Mouse (Mus musculus): ENCODE data around the gene Pde3a. TPM values are rescaled to one million over a fixed set of nuclear protein-coding genes. Genes with fewer than 3 reads are reported as not detected.

The Pde3a gene
- 1 to 10 TPM; 2.5 TPM for total RNA-seq (2021)
- long read RNA-seq, experiment 1, full-length matches to known transcripts: 1 of 2 reads
- long read RNA-seq, experiment 1, partial matches to known transcripts: 0 of 2 reads
- long read RNA-seq, experiment 1, other reads (novel, unspliced or antisense): 1 of 2 reads
- long read RNA-seq, experiment 2, full-length matches to known transcripts: 1 of 2 reads
- long read RNA-seq, experiment 2, partial matches to known transcripts: 1 of 2 reads
- long read RNA-seq, experiment 2, other reads (novel, unspliced or antisense): 0 of 2 reads

DNA sequence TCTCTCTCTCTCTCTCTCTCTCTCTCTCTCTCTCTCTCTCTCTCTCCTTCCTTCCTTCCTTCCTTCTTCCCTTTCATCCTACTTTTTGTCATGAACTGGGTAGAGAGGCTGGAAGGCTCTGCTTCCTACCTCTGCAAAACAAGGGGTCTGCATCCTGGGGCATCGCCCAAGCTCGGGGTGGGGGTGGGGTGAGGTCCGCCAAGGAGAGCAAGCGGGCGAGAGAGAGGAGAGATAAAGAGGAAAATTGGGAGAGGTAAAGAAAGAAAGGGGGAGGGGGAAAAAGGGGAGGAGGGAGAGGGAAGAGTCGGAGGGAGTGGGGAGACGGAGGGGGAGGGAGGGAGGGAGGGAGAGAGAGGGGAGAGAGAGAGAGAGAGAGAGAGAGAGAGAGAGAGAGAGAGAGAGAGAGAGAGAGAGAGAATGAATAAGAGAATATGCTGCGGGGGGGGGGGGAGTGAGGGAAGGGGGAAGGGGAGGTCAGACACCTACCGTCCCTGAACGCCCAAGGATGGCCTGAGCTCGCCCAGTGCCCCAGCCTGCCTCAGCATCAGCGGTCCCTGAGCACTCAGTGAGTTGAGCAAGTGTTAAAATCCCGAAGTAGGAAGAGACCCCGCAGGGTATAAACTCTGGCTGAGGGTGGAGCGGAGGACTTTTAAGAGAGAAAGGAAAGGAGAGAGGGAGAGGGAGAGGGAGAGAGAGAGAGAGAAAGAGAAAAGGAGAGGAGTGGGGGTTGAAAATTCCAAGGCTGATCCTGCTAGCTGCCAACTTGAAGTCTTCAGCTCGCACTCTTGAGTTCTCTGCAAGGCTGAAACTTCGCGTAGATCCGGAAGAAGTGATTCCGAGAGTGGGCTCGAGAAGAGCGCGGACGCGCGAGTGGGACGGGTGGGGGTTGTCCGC lies at the start of gene Pde3a:
TSS of gene Pde3a (plus strand) at position 579 of the 894 bp plus-strand sequence.
- DNase-seq (ENCODE audit: low spot score in 2 of 2): no peak
- intact Hi-C loops (cut with DNase I): no loop called here

DNA sequence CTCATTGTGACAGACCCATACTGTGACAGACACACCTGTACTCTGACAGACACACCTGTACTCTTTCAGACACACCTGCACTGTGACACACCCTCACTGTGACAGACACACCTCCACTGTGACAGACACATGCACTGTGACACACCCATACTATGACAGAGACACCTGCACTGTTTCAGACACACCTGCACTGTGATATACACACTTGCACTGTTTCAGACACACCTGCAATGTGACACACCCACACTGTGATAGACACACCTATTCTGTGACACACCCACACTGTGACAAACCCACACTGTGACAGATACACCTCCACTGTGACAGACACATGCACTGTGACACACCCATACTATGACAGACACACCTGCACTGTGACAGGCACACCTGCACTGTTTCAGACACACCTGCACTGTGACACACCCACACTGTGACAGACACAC lies 48.9 kb upstream of the Pde3a start:
- intact Hi-C loops (cut with DNase I): no loop called here

DNA sequence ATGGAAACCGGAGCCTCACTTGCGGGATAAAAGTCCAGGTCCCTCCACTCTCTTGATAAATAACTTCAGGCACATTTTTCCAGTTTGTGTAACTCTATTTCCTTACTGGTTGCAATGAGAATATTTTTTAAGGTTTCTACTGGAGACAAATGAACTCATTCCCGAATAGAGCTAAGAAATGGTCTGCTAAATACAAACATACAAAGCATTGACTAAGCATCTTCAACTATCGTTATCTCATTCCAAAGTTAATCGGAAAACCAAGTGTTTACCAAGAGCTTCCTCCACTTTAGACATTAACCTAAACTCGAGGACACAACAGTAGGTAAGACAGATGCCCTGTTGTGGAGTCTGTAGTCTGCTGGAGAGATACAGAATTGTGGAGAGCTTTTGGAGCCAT lies 41.5 kb upstream of the Pde3a start:
- intact Hi-C loops (cut with DNase I): no loop called here
- no peak for DNase-seq (ENCODE audit: low spot score in 2 of 2)

More for the DNA sequence above, 48.9 kb upstream of the Pde3a start:
- DNase-seq (ENCODE audit: low spot score in 2 of 2): no peak

DNA sequence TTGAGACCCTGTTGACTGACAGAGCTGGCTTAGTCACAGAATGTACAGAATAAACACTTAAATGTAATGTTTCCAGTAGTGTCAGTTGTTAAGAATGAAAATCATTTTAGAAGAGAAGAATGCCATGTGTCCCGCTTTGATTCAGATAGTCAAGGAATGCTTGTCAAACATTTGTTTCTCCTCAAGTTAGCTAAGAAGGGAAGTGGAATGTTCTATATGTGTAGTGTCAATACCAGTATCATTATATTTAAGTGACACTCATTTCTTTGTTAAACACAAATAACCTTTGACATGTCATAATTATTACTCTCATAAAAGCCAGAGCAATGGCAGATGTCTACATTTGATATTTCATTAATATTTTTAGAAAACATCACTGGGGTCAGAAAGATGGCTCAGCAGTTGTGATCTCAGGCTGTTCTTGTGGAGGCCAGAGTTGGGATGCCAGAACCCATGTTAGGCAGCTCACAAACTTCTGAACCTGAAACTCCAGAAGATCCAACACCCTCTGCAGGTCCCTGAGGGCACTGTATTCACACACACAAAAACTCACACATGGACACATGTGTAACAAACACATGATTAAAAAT lies 40.7 kb upstream of the Pde3a start:
- no peak for DNase-seq (ENCODE audit: low spot score in 2 of 2)
- intact Hi-C loops (cut with DNase I): no loop called here

DNA sequence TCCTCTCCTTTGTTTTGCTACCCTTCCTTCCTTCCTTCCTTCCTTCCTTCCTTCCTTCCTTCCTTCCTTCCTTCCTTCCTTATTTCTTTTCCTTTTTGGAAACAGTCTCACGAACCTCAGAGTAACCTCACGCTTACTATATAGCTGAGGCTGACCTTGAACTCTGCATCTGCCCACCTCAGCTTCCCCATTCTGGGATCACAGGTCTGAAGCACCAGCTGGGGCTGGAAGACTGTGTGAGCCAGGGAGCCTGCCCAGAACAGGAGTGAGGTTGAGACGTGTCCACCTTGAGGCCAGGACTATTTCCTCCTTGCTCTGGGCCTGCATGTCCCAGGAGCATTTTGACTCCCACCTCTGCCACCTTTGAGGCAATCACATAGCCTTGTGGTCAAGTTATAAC lies 39.0 kb upstream of the Pde3a start:
- intact Hi-C loops (cut with DNase I): no loop called here
- DNase-seq (ENCODE audit: low spot score in 2 of 2): no peak

DNA sequence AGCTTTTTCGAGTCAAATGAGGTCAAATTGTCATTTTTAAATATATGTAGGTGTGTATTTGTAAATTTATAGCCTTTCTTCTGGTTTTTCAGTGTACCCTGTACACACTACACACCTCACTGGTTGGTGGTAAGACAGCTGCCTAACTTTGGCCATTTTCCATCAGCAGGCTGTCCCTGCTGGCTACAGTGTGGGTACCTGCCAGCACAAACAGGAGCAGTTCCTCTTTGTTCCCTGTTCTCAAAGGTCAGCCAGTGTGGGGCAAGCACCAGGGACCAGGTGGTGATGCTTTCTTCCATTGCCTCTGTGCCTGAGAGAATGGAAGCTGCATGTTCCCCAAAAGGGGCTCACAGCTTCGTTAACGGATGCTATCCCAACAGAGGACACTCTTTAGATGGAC lies 28.0 kb upstream of the Pde3a start:
- intact Hi-C loops (cut with DNase I): no loop called here
- no peak for DNase-seq (ENCODE audit: low spot score in 2 of 2)

DNA sequence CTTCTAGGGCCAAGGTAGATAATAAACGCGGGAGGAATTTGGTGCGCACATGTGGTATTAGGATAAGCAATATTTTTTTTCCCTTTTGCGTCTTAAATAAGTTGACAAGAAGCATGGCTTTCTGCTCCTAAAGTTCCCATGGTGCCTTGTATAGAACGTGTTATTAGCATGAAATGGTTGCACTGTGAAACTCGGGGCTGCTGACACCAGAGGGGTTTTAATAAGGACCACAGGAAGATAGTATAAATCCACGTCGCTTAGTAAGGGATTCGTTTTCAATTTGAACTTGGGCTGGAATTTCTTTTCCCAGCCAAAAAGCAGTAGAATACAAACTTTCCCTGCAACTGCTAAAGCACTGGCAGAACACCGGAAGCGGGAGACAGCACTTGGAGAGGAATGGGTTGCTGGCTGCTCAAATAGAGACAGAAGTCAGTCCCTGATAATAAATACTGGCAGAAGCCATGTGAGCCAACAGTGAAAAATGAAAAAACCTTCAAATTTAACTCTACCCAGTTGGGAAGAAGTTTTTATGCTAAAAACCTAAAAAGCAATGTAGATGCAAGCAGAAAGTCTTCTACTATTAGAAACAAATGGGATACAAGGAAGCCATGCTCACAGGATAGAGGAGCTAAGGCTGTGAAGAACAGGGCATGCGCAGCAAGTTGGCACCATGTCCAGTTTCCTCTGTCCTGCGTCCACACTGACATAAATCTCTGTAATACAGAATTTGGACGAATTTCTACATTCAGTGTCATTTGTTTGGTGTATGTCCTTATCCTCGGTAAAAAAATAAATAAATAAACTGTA lies 22.0 kb upstream of the Pde3a start:
- intact Hi-C loops (cut with DNase I): no loop called here
- DNase-seq (ENCODE audit: low spot score in 2 of 2): no peak

DNA sequence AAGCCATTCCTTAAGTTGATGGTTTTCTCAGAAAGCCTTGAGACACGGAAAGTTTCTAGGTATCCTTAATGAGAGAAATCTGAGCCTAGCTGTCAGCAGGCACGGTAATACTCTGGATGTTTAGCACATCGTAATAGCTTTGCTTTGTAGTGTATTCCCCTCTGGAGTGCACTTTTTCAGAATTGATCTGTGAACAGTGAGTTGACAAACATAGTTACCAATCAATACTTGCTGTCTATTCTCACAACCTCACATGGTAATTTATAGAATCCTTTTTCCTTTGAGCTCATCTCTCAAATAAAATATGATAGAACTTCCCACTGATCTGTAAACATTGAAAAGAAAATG lies 21.4 kb upstream of the Pde3a start:
- DNase-seq (ENCODE audit: low spot score in 2 of 2): no peak
- intact Hi-C loops (cut with DNase I): no loop called here

DNA sequence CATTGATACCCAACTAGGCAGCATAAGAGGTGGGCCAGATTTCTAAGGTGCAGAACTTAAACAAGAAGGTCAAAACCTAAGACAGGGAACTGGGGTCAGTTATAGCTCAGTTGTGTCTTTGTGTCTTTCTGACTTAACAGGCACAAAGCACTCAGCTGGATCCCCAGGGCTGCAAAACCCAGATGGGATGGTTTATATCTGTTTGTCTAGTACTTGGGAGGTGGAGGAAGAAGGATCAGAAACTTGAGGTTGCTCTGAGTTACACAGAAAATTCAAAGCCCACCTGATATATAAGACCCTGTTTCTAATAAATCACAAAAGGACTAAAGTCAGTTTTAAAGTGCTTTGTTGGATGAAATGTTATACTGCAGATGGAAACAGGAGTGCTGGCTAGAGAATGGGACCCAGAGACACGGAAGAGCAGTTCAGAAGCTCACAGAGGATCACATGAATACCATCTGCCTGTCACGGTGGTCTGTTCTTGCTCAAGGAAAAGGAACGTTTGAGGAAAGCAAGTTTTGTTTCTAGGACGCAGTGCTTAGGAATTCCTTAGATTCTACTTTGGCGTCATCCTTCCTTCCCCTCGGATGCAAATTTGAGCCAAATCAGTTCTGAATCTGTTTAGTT lies 16.2 kb upstream of the Pde3a start:
- intact Hi-C loops (cut with DNase I): no loop called here

DNA sequence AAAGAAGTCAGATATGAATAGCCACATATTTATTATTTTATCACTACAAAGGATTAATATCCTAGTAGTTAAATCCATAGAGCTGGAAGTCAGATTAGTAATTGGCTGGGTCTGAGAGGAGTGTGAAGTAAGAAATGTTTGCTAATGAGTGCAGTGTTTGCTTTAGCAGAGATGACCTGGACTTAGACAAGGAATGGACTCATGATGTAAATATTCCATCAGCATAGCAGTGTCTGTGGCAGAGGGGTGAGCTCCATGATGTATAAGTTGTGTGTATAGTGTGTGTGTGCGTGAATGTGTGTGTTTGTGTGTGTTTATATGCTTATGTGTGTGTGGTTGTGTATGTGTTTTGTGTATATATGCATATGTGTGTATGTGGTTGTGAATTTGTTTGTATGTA lies 7.3 kb upstream of the Pde3a start:
- intact Hi-C loops (cut with DNase I): no loop called here
- no peak for DNase-seq (ENCODE audit: low spot score in 2 of 2)

More for the DNA sequence above, 16.2 kb upstream of the Pde3a start:
- DNase-seq (ENCODE audit: low spot score in 2 of 2): no peak

DNA sequence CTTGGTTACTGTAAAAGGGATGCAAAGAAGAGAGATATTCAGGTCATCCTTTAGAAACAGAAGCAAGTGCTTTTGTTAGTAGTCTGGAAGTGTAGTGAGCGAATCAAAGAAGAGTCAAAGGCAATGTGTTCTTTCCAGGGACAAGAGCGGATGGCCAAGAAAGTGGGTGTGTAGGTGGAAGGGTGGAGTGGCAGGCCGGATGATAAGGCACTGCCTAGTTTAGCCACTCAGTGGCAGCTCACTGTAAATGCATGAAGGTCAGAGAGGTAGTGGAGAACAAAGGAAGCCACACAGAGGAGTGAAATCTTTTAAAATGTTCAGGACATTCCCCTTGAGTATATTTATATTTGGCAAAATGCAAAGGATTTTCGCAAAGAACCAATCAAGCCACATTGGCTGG lies 4.0 kb upstream of the Pde3a start:
- DNase-seq (ENCODE audit: low spot score in 2 of 2): no peak
- intact Hi-C loops (cut with DNase I): no loop called here

DNA sequence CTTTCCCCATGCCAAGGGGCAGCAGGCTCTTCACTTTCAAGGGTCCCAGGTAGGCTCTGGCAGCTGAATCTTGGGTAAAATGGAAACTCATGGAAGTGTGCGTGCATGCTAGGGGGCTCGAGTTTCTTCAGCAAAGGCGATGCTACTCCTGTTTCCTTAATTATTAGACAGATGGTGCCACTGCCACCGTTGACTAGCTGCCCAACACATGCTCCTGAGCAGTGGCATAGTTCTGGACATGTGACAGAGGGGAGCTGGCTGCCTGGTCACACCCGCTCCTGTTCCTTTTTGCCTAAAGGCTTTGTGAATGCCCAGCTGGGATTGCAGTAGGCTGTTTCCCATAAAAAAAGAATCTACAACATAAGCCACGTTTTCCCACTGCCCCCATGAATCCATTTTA lies 2.7 kb upstream of the Pde3a start:
- no peak for DNase-seq (ENCODE audit: low spot score in 2 of 2)
- intact Hi-C loops (cut with DNase I): no loop called here

DNA sequence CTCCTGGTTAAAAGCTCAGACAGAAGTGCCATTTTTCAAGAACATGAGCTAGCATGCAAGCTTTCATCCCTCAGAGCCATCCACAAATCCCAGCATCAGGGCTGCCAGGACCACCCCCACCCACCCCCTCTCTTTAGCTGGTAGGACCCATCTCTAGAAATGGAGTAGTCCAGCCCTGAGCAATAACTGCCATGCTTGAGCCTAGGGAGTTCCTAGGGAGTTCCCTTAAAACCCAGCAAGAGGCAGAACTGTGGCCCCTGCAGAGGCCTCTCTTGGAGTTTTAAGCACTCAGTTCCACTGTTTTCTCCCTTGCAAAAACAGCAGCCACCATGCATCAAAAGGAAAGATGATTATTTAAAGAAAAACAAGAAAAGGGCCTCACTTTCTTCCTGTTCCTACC lies 988 bp upstream of the Pde3a start:
- DNase-seq (ENCODE audit: low spot score in 2 of 2): no peak
- intact Hi-C loops (cut with DNase I): no loop called here

DNA sequence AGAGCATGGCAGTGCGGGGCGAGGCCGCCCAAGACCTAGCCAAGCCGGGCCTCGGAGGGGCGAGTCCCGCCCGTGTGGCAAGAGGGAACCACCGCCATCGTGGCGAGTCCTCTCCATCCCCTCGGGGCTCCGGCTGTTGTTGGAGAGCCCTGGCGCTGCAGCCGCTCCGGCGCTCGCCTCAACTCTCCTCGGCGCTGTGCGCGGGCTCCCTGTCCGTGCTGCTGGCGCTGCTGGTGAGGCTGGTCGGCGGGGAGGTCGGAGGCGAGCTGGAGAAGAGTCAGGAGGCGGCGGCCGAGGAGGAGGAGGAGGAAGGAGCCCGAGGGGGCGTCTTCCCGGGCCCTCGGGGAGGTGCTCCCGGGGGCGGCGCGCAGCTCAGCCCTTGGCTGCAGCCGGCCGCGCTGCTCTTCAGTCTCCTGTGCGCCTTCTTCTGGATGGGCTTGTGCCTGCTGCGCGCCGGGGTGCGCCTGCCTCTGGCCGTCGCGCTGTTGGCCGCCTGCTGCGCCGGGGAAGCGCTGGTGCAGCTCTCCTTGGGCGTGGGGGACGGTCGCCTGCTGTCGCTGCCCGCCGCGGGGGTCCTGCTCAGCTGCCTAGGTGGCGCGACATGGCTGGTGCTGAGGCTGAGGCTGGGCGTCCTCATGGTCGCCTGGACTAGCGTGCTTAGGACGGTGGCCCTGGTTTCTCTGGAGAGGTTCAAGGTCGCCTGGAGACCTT lies 671 bp downstream of the Pde3a start:
- peak; percentile 10 to 35 for DNase-seq (ENCODE audit: low spot score in 2 of 2)
- intact Hi-C loops (cut with DNase I): loop anchor here (10.0 kb wide), 2 partner anchors 325 to 485 kb away; no protein-coding TSS in a partner anchor

DNA sequence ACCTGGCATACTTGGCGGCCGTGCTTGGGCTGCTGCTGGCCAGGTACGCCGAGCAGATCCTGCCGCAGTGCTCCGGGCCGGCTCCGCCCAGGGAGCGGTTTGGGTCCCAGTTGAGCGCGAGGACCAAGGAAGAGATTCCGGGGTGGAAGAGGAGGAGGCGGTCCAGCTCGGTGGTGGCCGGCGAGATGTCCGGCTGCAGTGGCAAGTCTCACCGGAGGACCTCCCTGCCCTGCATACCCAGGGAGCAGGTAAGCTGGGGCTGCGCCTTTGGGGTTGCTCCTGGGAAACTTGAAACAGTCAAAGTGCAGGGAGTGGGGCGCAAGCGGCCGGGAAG lies 1.2 kb downstream of the Pde3a start:
- intact Hi-C loops (cut with DNase I): loop anchor here (10.0 kb wide), 2 partner anchors 325 to 485 kb away; no protein-coding TSS in a partner anchor
- no peak for DNase-seq (ENCODE audit: low spot score in 2 of 2)

DNA sequence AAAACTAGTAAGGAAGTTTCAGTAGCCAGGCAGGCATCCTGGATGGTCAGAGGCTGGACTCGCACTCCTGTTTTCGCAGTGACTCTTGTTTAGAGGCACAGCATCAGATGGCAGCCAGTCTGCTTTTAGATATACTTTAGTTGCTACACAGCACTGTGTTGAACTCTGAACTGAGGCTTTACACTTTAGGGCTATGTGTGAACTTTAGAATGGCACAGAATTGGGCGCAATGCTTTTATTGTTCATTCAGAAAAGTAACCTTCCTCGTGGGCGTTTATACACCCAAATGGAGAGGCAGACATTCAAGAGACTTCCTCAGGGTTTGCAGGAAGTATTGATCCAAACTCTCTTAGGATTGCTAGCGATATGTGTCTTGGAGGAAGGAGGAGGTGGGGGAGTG lies 1.9 kb downstream of the Pde3a start:
- intact Hi-C loops (cut with DNase I): loop anchor here (10.0 kb wide), 2 partner anchors 326 to 486 kb away; no protein-coding TSS in a partner anchor

DNA sequence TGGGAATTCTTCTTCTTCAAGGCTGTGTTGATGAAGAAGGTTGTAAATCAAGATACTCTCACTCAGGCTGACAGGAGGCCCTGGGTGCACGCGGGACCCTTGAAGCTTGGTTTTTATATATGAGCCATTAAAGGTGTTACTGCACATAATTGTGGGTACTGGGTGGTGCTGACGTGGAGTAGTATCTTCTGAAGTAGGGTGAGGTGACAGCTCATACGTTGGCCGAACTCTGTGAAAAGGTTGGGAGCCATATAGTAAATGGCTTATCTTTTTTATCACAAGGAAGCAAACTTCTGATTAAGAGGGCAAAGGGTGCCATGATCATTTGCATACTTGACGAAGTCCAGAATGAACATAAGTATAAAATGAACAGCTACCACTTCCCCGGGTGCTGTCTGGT lies 3.5 kb downstream of the Pde3a start:
- no peak for DNase-seq (ENCODE audit: low spot score in 2 of 2)
- intact Hi-C loops (cut with DNase I): loop anchor here (10.0 kb wide), 2 partner anchors 328 to 488 kb away; no protein-coding TSS in a partner anchor

More for the DNA sequence above, 1.9 kb downstream of the Pde3a start:
- DNase-seq (ENCODE audit: low spot score in 2 of 2): no peak

DNA sequence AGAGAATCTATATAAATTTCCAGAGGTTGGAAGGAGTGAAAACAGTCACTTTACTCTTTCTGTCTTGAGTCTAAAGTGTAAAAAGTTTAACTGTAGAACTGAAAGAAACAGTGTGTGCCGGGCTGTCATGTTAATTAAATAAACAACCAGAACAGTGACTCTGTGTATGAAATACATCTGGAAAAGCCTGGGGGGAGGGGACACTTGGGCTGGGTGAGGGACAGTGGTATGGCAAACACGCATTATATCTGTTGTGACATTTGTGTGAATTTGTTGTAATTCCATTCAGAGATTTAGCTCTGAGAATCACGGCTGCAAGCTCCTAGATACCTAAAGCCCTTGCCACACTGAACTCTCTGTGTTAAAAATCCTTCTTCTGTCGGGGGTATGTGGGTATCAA lies 5.9 kb downstream of the Pde3a start:
- intact Hi-C loops (cut with DNase I): loop anchor here (10.0 kb wide), 2 partner anchors 330 to 490 kb away; no protein-coding TSS in a partner anchor

More for the DNA sequence above, 5.9 kb downstream of the Pde3a start:
- DNase-seq (ENCODE audit: low spot score in 2 of 2): no peak
